Mouse (Mus musculus) heart, postnatal 14 days (tissue): ENCODE measurements around the gene Camta1. TPM values are rescaled to one million over a fixed set of nuclear protein-coding genes. Genes with fewer than 3 reads are reported as not detected.

ENCODE experiments used
- DNase-seq, 2 experiments: peaks; one replicate each; pipeline ENCODE4 v3.0.0; 2021 to 2022
- intact Hi-C: fragments of 180-260 bp; cut with DNase I; formaldehyde crosslinking; loops from one replicate; pipeline ENCODE4 v1.15.1; 2025
- total RNA-seq, 2 experiments: library from RNA; stranded (reverse); gene quantifications; 2 replicates each; pipeline ENCODE4 v1.2.3; 2021

Camta1 gene
- total RNA-seq, 2 experiments from 2014 or later: 193 to 199 TPM

GRCm38 (mm10) chr4:151793694-151794093, 68.0 kb downstream of the Camta1 start:
- DNase-seq: no peak
- intact Hi-C loops: no loop called here

GRCm38 (mm10) chr4:151786946-151787705, 74.5 kb downstream of the Camta1 start:
- DNase-seq: no peak
- intact Hi-C loops: no loop called here

GRCm38 (mm10) chr4:151780511-151780910, 81.2 kb downstream of the Camta1 start:
- DNase-seq: no peak
- intact Hi-C loops: no loop called here

- intact Hi-C loops: loop anchor here (2.0 to 5.0 kb wide), 2 partner anchors 71 to 142 kb away; no protein-coding TSS in a partner anchor
- DNase-seq: no peak
These were observed 81.7 kb downstream of the Camta1 start for GRCm38 (mm10) chr4:151779962-151780459.

GRCm38 (mm10) chr4:151778511-151778910, 83.2 kb downstream of the Camta1 start:
- DNase-seq: peak in 1 of 2 experiments; percentile 27
- intact Hi-C loops: loop anchor here (2.0 to 5.0 kb wide), 2 partner anchors 72 to 144 kb away; no protein-coding TSS in a partner anchor

- intact Hi-C loops: loop anchor here (5.0 kb wide), 1 partner anchor 145 kb away; no protein-coding TSS in a partner anchor
- DNase-seq: no peak
These were observed 84.2 kb downstream of the Camta1 start for GRCm38 (mm10) chr4:151777451-151777850.

GRCm38 (mm10) chr4:151775441-151775840, 86.2 kb downstream of the Camta1 start:
- intact Hi-C loops: loop anchor here (5.0 kb wide), 1 partner anchor 147 kb away; no protein-coding TSS in a partner anchor
- DNase-seq: no peak

- no peak for DNase-seq
- intact Hi-C loops: no loop called here
These were observed 88.0 kb downstream of the Camta1 start for GRCm38 (mm10) chr4:151773651-151774050.

- DNase-seq: no peak
- intact Hi-C loops: no loop called here
These were observed 88.7 kb downstream of the Camta1 start for GRCm38 (mm10) chr4:151773007-151773406.

GRCm38 (mm10) chr4:151770697-151771096, 91.0 kb downstream of the Camta1 start:
- no peak for DNase-seq
- intact Hi-C loops: no loop called here

- intact Hi-C loops: no loop called here
These were observed 93.9 kb downstream of the Camta1 start for GRCm38 (mm10) chr4:151767786-151768185.

GRCm38 (mm10) chr4:151767361-151767760, 94.3 kb downstream of the Camta1 start:
- intact Hi-C loops: no loop called here
- DNase-seq: no peak

More at GRCm38 (mm10) chr4:151767786-151768185, 93.9 kb downstream of the Camta1 start:
- DNase-seq: no peak

GRCm38 (mm10) chr4:151765376-151765775, 96.3 kb downstream of the Camta1 start:
- DNase-seq: no peak
- intact Hi-C loops: no loop called here

- intact Hi-C loops: loop anchor here (5.0 kb wide), 1 partner anchor 147 kb away; no protein-coding TSS in a partner anchor
- peak; percentile 42 to 56 for DNase-seq
These were observed 97.7 kb downstream of the Camta1 start for GRCm38 (mm10) chr4:151763928-151764327.

GRCm38 (mm10) chr4:151759095-151759494, 102.6 kb downstream of the Camta1 start:
- no peak for DNase-seq
- intact Hi-C loops: no loop called here

GRCm38 (mm10) chr4:151758337-151758736, 103.3 kb downstream of the Camta1 start:
- DNase-seq: no peak
- intact Hi-C loops: no loop called here

- no peak for DNase-seq
- intact Hi-C loops: no loop called here
These were observed 104.4 kb downstream of the Camta1 start for GRCm38 (mm10) chr4:151757261-151757660.

GRCm38 (mm10) chr4:151756400-151756799, 105.3 kb downstream of the Camta1 start:
- intact Hi-C loops: no loop called here
- peak; percentile 31 to 38 for DNase-seq

GRCm38 (mm10) chr4:151753231-151753630, 108.4 kb downstream of the Camta1 start:
- peak; percentile 46 to 50 for DNase-seq

GRCm38 (mm10) chr4:151752551-151752950, 109.1 kb downstream of the Camta1 start:
- no peak for DNase-seq

More at GRCm38 (mm10) chr4:151753231-151753630, 108.4 kb downstream of the Camta1 start:
- intact Hi-C loops: no loop called here

GRCm38 (mm10) chr4:151751270-151751945, 110.3 kb downstream of the Camta1 start:
- no peak for DNase-seq
- intact Hi-C loops: no loop called here

More at GRCm38 (mm10) chr4:151752551-151752950, 109.1 kb downstream of the Camta1 start:
- intact Hi-C loops: no loop called here
